Comparison of ENCODE assay signal across 8 mouse cellular contexts in genomic region chr6:121245127-121246036, GRCm38 (mm10). TPM values are rescaled to one million over a fixed set of nuclear protein-coding genes. Genes with fewer than 3 reads are reported as not detected.
DNase-seq lines count a peak whose midpoint lies in the region; ATAC-seq and TF ChIP-seq lines count a peak whose summit lies in the region.

TSS of gene Usp18 (plus strand) at chr6:121245906.

- H3K36me3 ChIP-seq in heart, embryonic 11.5 days (ENCODE audit: control insufficient read depth, insufficient read depth, low read length): no peaks in the 10 kb centered on the region
- H3K36me3 ChIP-seq in kidney, embryonic 16.5 days (ENCODE audit: insufficient read depth, low read length): no peaks in the 10 kb centered on the region

- DNase-seq in CD4-positive helper T cell, adult 2 months (ENCODE audit: low read depth, low spot score): peak; percentile 91
- peak; percentile 92 for DNase-seq in brain, embryonic 14.5 days (ENCODE audit: low read depth)
- DNase-seq in liver: peak; percentile 89
- peak; percentile 32 to 76 for DNase-seq in monocyte, adult 2 months (ENCODE audit: low read depth in 1 of 2, low spot score in 2 of 2)
- DNase-seq in spleen, postnatal 14 days (ENCODE audit: low spot score in 2 of 2): peak; percentile 80

- peak within 1 kb of the TSS; percentile 60 for H3K4me3 ChIP-seq in heart, embryonic 11.5 days (ENCODE audit: low read depth, low read length)
- H3K4me3 ChIP-seq in kidney, embryonic 16.5 days (ENCODE audit: low read length): peak within 1 kb of the TSS; percentile 72

- H3K9me3 ChIP-seq in heart, embryonic 11.5 days (replicated peaks; ENCODE audit: control insufficient read depth, low read length): no peaks in the 10 kb centered on the region
- H3K9me3 ChIP-seq in kidney, embryonic 16.5 days (ENCODE audit: low read length): no peaks in the 10 kb centered on the region

- peak; percentile 96 for ATAC-seq in erythroblast, adult 5-6 weeks (replicated peaks; ENCODE audit: low FRiP score, poor library complexity, severe bottlenecking)
- ATAC-seq in heart, embryonic 11.5 days (replicated peaks; ENCODE audit: insufficient number of reproducible peaks, low FRiP score, low TSS enrichment): peak; percentile 87; the same call in 1 of the 2 replicates
- peak; percentile 97 for ATAC-seq in kidney, embryonic 16.5 days (ENCODE audit: low FRiP score, low TSS enrichment)

- H3K27me3 ChIP-seq in heart, embryonic 11.5 days (ENCODE audit: control insufficient read depth, insufficient read depth, low read length): peaks cover 8% of the 10 kb centered on the region
- peaks cover 13% of the 10 kb centered on the region; the same call in 1 of the 2 replicates for H3K27me3 ChIP-seq in kidney, embryonic 16.5 days (ENCODE audit: insufficient read depth, low read length)

- no peaks in the 10 kb centered on the region; the same call in 1 of the 2 replicates for H3K4me1 ChIP-seq in heart, embryonic 11.5 days (ENCODE audit: control insufficient read depth, insufficient read depth, low read length)
- peaks cover 3% of the 10 kb centered on the region; the same call in 1 of the 2 replicates for H3K4me1 ChIP-seq in kidney, embryonic 16.5 days (ENCODE audit: insufficient read depth, low read length)

- no peak for TF ChIP-seq CTCF in brain, embryonic 14.5 days (IDR thresholded peaks at IDR 0.05; ENCODE audit: borderline replicate concordance, extremely low read depth, insufficient read depth, insufficient read length)

- peak; percentile 28; the same call in 1 of the 2 replicates for TF ChIP-seq POLR2A in brain, embryonic 14.5 days (IDR thresholded peaks at IDR 0.05; ENCODE audit: borderline replicate concordance, extremely low read depth, insufficient read depth, insufficient read length, poor library complexity, severe bottlenecking)

- H3K4me2 ChIP-seq in heart, embryonic 11.5 days: peak within 1 kb of the TSS; percentile 76
- peak within 1 kb of the TSS; percentile 73 for H3K4me2 ChIP-seq in kidney, embryonic 16.5 days (replicated peaks; ENCODE audit: low read depth, low read length)

- no peak within 1 kb of the TSS for H3K27ac ChIP-seq in heart, embryonic 11.5 days (ENCODE audit: low read depth, low read length)
- H3K27ac ChIP-seq in kidney, embryonic 16.5 days (ENCODE audit: low read length): no peak within 1 kb of the TSS

- 5% methylated on average over 35 of the region's 35 CpGs for WGBS in heart, embryonic 11.5 days (ENCODE audit: insufficient replicate concordance)
- 6% methylated on average over 35 of the region's 35 CpGs for WGBS in kidney, embryonic 16.5 days

- peak within 1 kb of the TSS; percentile 62 for H3K9ac ChIP-seq in heart, embryonic 11.5 days (ENCODE audit: low read depth, low read length)
- peak within 1 kb of the TSS; percentile 67 for H3K9ac ChIP-seq in kidney, embryonic 16.5 days (replicated peaks; ENCODE audit: low read length)

RNA-seq across cellular contexts. Expression of gene Usp18, which starts in this region (rescaled TPM):
- polyA plus RNA-seq in brain, embryonic 14.5 days (2012; rRNA removed): 0.35 and 0.56 TPM in 2 replicates
- total RNA-seq in erythroblast, adult 5-6 weeks (2015; ENCODE audit: low replicate concordance): 18.8 and 38.2 TPM in 2 replicates
- total RNA-seq in erythroblast, adult 5-6 weeks (2017; ENCODE audit: low replicate concordance): 26.9 and 27.9 TPM in 2 replicates
- 0.67 and 0.99 TPM in 2 replicates for polyA plus RNA-seq in heart, embryonic 11.5 days (2014; fragmentation: Nextera tagmentation; extraction: Ambion mirVana)
- 2.8 and 3.0 TPM in 2 replicates for polyA plus RNA-seq in kidney, embryonic 16.5 days (2015; fragmentation: Nextera tagmentation; extraction: Ambion mirVana)

Comparison
In these comparisons a context has a peak if more than half of its experiments do, and no peak if none do; other contexts are left out.
1. Peak in DNase-seq in brain, embryonic 14.5 days; RNA of the gene not detected or under 1 TPM.
2. Peak in ATAC-seq, H3K4me3 ChIP-seq, H3K9ac ChIP-seq and H3K4me2 ChIP-seq in heart, embryonic 11.5 days; RNA of the gene not detected or under 1 TPM.